23 mouse cellular contexts compared by ENCODE assay signal in genomic region chr6:6997956-6998355, GRCm38 (mm10). TPM values are rescaled to one million over a fixed set of nuclear protein-coding genes. Genes with fewer than 3 reads are reported as not detected.
DNase-seq lines count a peak whose midpoint lies in the region; ATAC-seq and TF ChIP-seq lines count a peak whose summit lies in the region.
"Had no signal": no experiment of that assay in that cellular context is flagged by ENCODE, and none has a peak within 500 bp of the region (broad histone marks: within the 10 kb centered on the region; RNA-seq: fewer than 3 reads in every experiment).

No protein-coding gene starts in this region.

- H3K36me3 ChIP-seq in kidney, postnatal 0 days (ENCODE audit: insufficient read depth, low read length) = no peaks in the 10 kb centered on the region
- no peaks in the 10 kb centered on the region for H3K36me3 ChIP-seq in intestine, postnatal 0 days (ENCODE audit: control insufficient read depth, insufficient read depth)
- H3K36me3 ChIP-seq: embryonic facial prominence, embryonic 10.5 days; embryonic facial prominence, embryonic 12.5 days; forebrain, embryonic 15.5 days; G1E had no signal

- no peaks in the 10 kb centered on the region for H3K4me1 ChIP-seq in kidney, postnatal 0 days (replicated peaks; ENCODE audit: insufficient read depth, low read length)
- H3K4me1 ChIP-seq in intestine, postnatal 0 days (replicated peaks; ENCODE audit: control insufficient read depth, insufficient read depth, low read length) = no peaks in the 10 kb centered on the region
- H3K4me1 ChIP-seq: embryonic facial prominence, embryonic 10.5 days; embryonic facial prominence, embryonic 12.5 days; forebrain, embryonic 13.5 days; forebrain, embryonic 15.5 days had no signal

- WGBS in kidney, postnatal 0 days = 64% methylated on average over 1 of the region's 1 CpGs
- WGBS in intestine, postnatal 0 days = 64% methylated on average over 1 of the region's 1 CpGs

- H3K9ac ChIP-seq in kidney, postnatal 0 days (ENCODE audit: low read depth, low read length) = no peak overlapping the region
- H3K9ac ChIP-seq in intestine, postnatal 0 days (ENCODE audit: low read depth, low read length) = no peak overlapping the region
- H3K9ac ChIP-seq: embryonic facial prominence, embryonic 12.5 days; forebrain, embryonic 13.5 days; forebrain, embryonic 15.5 days had no signal

- H3K4me2 ChIP-seq in kidney, postnatal 0 days (ENCODE audit: low read length) = no peak overlapping the region
- no peak overlapping the region for H3K4me2 ChIP-seq in intestine, postnatal 0 days (replicated peaks; ENCODE audit: low read depth)
- H3K4me2 ChIP-seq: embryonic facial prominence, embryonic 12.5 days; forebrain, embryonic 13.5 days; forebrain, embryonic 15.5 days had no signal

- TF ChIP-seq CTCF in kidney, postnatal 0 days (IDR thresholded peaks at IDR 0.05; ENCODE audit: low read depth) = no peak
- no peak for TF ChIP-seq CTCF in intestine, postnatal 0 days (IDR thresholded peaks at IDR 0.05; ENCODE audit: low read depth)

- no peaks in the 10 kb centered on the region for H3K27me3 ChIP-seq in kidney, postnatal 0 days (ENCODE audit: insufficient read depth, low read length)
- H3K27me3 ChIP-seq in intestine, postnatal 0 days (replicated peaks; ENCODE audit: control insufficient read depth, insufficient read depth, low read length) = no peaks in the 10 kb centered on the region
- H3K27me3 ChIP-seq: CH12.LX; embryonic facial prominence, embryonic 12.5 days; forebrain, embryonic 13.5 days; forebrain, embryonic 15.5 days; Patski had no signal

- no peak overlapping the region for H3K4me3 ChIP-seq in kidney, postnatal 0 days (replicated peaks; ENCODE audit: low read depth, low read length)
- no peak overlapping the region for H3K4me3 ChIP-seq in intestine, postnatal 0 days (ENCODE audit: low read depth, low read length)
- H3K4me3 ChIP-seq: embryonic facial prominence, embryonic 10.5 days; embryonic facial prominence, embryonic 12.5 days; forebrain, embryonic 13.5 days; forebrain, embryonic 15.5 days had no signal

- intact Hi-C loops in left cerebral cortex, postnatal 10 days (cut with DNase I) = no loop called here
- intact Hi-C loops in left cerebral cortex, postnatal 14 days (cut with DNase I) = no loop called here

- no peak for ATAC-seq in kidney, postnatal 0 days (replicated peaks; ENCODE audit: low FRiP score, low read depth)
- peak; percentile 52; the same call in 1 of the 2 replicates for ATAC-seq in intestine, postnatal 0 days
- ATAC-seq: activated CD4-positive, CD25-positive, alpha-beta regulatory T cell, adult 4 months; CD4-positive, CD25-positive, alpha-beta regulatory T cell, adult 4 months; forebrain, embryonic 13.5 days; forebrain, embryonic 15.5 days; Patski had no signal

- peak; percentile 12 for DNase-seq in kidney, postnatal 0 days (ENCODE audit: low spot score)
- DNase-seq in kidney, adult 8-10 months = no peak
- DNase-seq in left cerebral cortex, postnatal 10 days (ENCODE audit: extremely low spot score in 1 of 2, low spot score in 2 of 2) = no peak
- no peak for DNase-seq in left cerebral cortex, postnatal 14 days (ENCODE audit: low spot score in 2 of 2)
- DNase-seq: adrenal gland, adult 8-10 months; adrenal gland, postnatal 14 days; adrenal gland, postnatal 36 days; B cell, adult 2 months; cerebellum, adult 11-12 months; cerebellum, adult 2 months; cerebellum, adult 9-10 months; cerebellum, postnatal 10 days; cerebellum, postnatal 25 days had no signal

- H3K27ac ChIP-seq in kidney, postnatal 0 days = no peak overlapping the region
- peak overlapping the region; percentile 11 for H3K27ac ChIP-seq in intestine, postnatal 0 days (ENCODE audit: low read depth, low read length)
- H3K27ac ChIP-seq: embryonic facial prominence, embryonic 10.5 days; embryonic facial prominence, embryonic 12.5 days; forebrain, embryonic 13.5 days; forebrain, embryonic 15.5 days had no signal

- H3K9me3 ChIP-seq in kidney, postnatal 0 days (replicated peaks; ENCODE audit: low read length) = no peaks in the 10 kb centered on the region
- H3K9me3 ChIP-seq in intestine, postnatal 0 days (ENCODE audit: control insufficient read depth) = no peaks in the 10 kb centered on the region
- H3K9me3 ChIP-seq: embryonic facial prominence, embryonic 10.5 days; embryonic facial prominence, embryonic 12.5 days; forebrain, embryonic 13.5 days; forebrain, embryonic 15.5 days; G1E had no signal

RNA-seq across cellular contexts. Expression of gene Sdhaf3, which starts 42.2 kb away (rescaled TPM):
- 6.2 and 6.4 TPM in 2 replicates for polyA plus RNA-seq in kidney, postnatal 0 days (2015; fragmentation: Nextera tagmentation; extraction: Ambion mirVana)
- 5.2 and 5.5 TPM in 2 replicates for polyA plus RNA-seq in intestine, postnatal 0 days (2015; fragmentation: Nextera tagmentation; extraction: Ambion mirVana)
- 1 to 10 TPM; 3.1 to 3.5 TPM for total RNA-seq in left cerebral cortex, postnatal 10 days (2021)
- 1 to 10 TPM; 3.6 to 3.8 TPM for total RNA-seq in left cerebral cortex, postnatal 14 days (2021)
